Mouse (Mus musculus) liver, postnatal 0 days (tissue): ENCODE results near the gene Rapgef1. TPM values are rescaled to one million over a fixed set of nuclear protein-coding genes. Genes with fewer than 3 reads are reported as not detected.
A peak's percentile ranks its signal among the peaks of the same experiment; 100 is the strongest.

ENCODE experiments used
- ATAC-seq: fragments of 200-750 bp; cut with Nextera tagmentation; 2 replicates; pipeline ENCODE4 v1.8.0; 2017; ENCODE audit warnings: mild to moderate bottlenecking, moderate library complexity
- DNase-seq: peaks from one replicate; pipeline ENCODE4 v3.0.0-alpha.2; 2016
- H3K27ac ChIP-seq: fragments of 300-500 bp; sonication (generic); 2 replicates; pipeline ENCODE4 v1.5.1; 2014; ENCODE audit warnings: antibody characterized with exemption, moderate library complexity, mild to moderate bottlenecking, low read depth
- H3K27me3 ChIP-seq: fragments of 300-500 bp; sonication (generic); 2 replicates; pipeline ENCODE4 v1.6.1; 2014; ENCODE audit warnings: low read length, control low read depth, mixed read lengths; ENCODE audit not compliant: insufficient read depth
- H3K36me3 ChIP-seq: fragments of 300-500 bp; sonication (generic); replicated peaks from 2 replicates; pipeline ENCODE4 v1.6.1; 2014; ENCODE audit warnings: mild to moderate bottlenecking, control low read depth, low read length, moderate library complexity, mixed read lengths; ENCODE audit not compliant: insufficient read depth
- H3K4me1 ChIP-seq: fragments of 300-500 bp; sonication (generic); 2 replicates; pipeline ENCODE4 v1.6.1; 2014; ENCODE audit warnings: antibody characterized with exemption, mild to moderate bottlenecking, control low read depth; ENCODE audit not compliant: insufficient read depth
- H3K4me2 ChIP-seq: fragments of 300-500 bp; sonication (generic); 2 replicates; pipeline ENCODE4 v1.6.1; 2014; ENCODE audit warnings: low read depth, mild to moderate bottlenecking, low read length, moderate library complexity, mixed read lengths
- H3K4me3 ChIP-seq: fragments of 300-500 bp; sonication (generic); 2 replicates; pipeline ENCODE4 v1.5.1; 2014; ENCODE audit warnings: low read depth, low read length
- H3K9ac ChIP-seq: fragments of 300-500 bp; sonication (generic); replicated peaks from 2 replicates; pipeline ENCODE4 v1.6.1; 2014; ENCODE audit warnings: mild to moderate bottlenecking, moderate library complexity
- H3K9me3 ChIP-seq: fragments of 300-500 bp; sonication (generic); 2 replicates; pipeline ENCODE4 v1.6.1; 2016; ENCODE audit warnings: mild to moderate bottlenecking, control low read depth, low read length, mixed read lengths
- CTCF ChIP-seq: sonication (generic); IDR thresholded peaks from 2 replicates; pipeline ENCODE4 v1.5.1; 2016; ENCODE audit warnings: antibody characterized with exemption, low read depth
- EP300 ChIP-seq: IDR thresholded peaks from 2 replicates; pipeline ENCODE4 v1.6.1; 2016; ENCODE audit warnings: antibody characterized with exemption, low read depth, mild to moderate bottlenecking
- WGBS: fragments of 180-500 bp; shearing (Covaris S2); extraction: QIAGEN DNeasy Blood & Tissue Kit; methylation state at CpG from one replicate; pipeline ENCODE4 v1.1.7; 2014; ENCODE audit not compliant: insufficient replicate concordance; 5-methylcytosine and 5-hydroxymethylcytosine counted together
- polyA plus RNA-seq: library from polyadenylated mRNA; unstranded; fragments of >200 nt; fragmentation: Nextera tagmentation; extraction: Ambion mirVana; gene quantifications from 2 replicates; pipeline ENCODE4 v1.2.1, GENCODE M21; 2015

Rapgef1 gene
- polyA plus RNA-seq, 1 experiment from 2014 or later: 4.8 TPM

DNA sequence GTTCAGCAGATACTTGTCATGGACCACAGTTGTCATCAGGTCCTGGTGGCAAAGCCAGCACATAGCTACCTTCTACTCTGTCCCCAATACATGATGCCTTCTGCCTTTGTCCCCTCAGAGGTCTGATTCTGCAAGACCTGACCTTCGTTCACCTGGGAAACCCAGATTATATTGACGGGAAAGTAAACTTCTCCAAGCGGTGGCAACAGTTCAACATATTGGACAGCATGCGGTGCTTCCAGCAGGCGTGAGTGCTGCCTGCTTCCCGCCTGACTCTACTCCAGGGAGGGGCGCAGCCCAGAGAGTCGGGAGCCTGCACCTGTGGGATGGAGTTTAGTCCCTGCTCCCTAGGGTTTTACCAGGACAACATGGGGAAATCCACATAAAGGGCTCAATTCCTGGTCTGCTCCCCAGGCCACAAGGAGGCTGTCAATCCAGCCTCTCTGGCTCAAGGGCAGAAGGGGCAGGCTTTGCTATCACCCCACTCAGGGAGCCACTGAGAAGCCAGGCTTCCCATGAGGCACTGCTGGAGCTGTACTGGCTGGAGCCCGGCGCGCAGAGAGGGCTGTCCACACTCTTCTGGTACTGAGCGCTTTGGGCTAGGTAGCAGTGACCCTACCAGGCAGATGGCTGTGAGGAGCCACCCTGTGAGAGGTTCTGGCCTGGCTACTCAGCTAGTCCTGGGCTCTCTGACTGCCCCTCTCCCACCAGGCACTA, 117.8 kb downstream of the Rapgef1 start:
- 71% methylated on average over 12 of the region's 12 CpGs for WGBS
- Histone ChIP-seq H3K27ac (peak overlapping the region; percentile 71), H3K4me3 (no peak overlapping the region), H3K4me1 (peaks cover 17% of the 10 kb centered on the region), H3K36me3 (peaks cover 42% of the 10 kb centered on the region), H3K9ac (peak overlapping the region; percentile 11; the same call in 1 of the 2 replicates), H3K4me2 (no peak overlapping the region), H3K27me3 (no peaks in the 10 kb centered on the region), H3K9me3 (no peaks in the 10 kb centered on the region)
- TF ChIP-seq EP300: no peak
- TF ChIP-seq CTCF: no peak
- DNase-seq (no peak), ATAC-seq (peak; percentile 65)

DNA sequence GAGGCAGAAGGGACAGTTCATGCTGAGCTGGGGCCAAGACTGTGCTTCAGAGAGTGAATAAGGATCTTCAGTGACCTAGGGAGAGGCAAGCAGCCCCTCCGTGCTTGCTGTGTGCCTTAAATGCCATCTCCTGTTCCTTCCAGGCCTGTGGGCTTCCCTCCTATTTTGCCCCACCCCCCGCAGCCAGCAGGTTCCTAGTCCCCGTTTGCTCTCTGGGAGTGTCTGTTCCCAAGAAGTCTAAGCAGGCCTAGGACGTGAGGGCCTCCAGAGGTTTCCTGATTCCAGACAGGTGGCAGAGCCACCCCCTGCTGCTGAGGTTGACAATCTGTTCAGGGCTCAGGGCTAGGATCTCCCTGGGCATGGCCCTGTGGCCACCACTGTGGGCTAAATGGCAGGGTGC, 119.3 kb downstream of the Rapgef1 start:
- Histone ChIP-seq H3K4me3 (no peak overlapping the region), H3K9ac (no peak overlapping the region), H3K9me3 (no peaks in the 10 kb centered on the region), H3K27me3 (no peaks in the 10 kb centered on the region), H3K27ac (peak overlapping the region; percentile 49), H3K36me3 (peaks cover 36% of the 10 kb centered on the region), H3K4me2 (no peak overlapping the region), H3K4me1 (peaks cover 17% of the 10 kb centered on the region)
- DNase-seq (no peak), ATAC-seq (no peak)
- 53% methylated on average over 4 of the region's 4 CpGs for WGBS
- TF ChIP-seq EP300 (no peak), CTCF (no peak)

DNA sequence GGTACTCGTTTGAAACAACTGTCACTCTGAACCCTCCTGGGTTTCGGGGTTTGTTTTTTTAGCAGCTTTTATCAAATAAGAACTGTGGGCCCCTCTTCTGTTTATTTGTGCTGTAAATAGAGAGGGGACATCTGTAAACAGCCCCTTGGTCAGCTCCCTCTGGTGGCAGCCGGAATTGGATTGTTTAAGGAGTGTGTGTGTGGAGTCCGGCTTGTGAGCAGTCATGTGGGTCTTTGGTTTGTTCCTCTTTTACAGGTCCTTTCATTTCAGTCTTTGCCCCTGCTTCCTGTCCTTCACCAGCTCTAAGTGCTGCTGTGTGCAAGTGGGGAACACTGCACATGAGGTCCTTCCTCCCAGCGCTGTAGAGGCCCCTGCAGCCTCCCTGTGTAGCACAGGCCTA, 119.8 kb downstream of the Rapgef1 start:
- ATAC-seq (peak; percentile 26), DNase-seq (peak; percentile 49)
- H3K9ac ChIP-seq: no peak overlapping the region
- H3K27me3 ChIP-seq: no peaks in the 10 kb centered on the region
- H3K4me1 ChIP-seq: peaks cover 17% of the 10 kb centered on the region
- H3K4me3 ChIP-seq: no peak overlapping the region
- TF ChIP-seq CTCF (peak; percentile 45), EP300 (no peak)
- 28% methylated on average over 5 of the region's 5 CpGs for WGBS
- H3K4me2 ChIP-seq: no peak overlapping the region
- peak overlapping the region; percentile 49 for H3K27ac ChIP-seq
- peaks cover 32% of the 10 kb centered on the region for H3K36me3 ChIP-seq
- H3K9me3 ChIP-seq: no peaks in the 10 kb centered on the region

DNA sequence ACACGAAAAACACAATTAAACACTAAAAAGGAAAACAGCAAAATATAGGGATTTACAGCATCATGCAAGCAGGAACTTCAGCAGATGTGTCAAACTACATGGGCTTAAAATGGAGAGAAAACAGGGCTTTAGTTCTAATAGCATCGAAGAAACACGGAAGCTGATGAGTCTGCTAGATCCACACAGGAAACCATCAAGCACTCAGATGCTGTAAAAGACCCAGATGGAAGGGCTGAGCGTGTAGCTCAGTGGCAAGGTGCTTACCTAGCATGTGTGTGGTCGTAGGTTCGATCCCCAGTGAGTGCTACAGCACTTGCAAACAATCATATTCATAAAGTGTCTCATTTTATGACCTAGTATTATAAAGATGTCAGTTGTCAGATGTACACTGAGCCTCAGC, 121.7 kb downstream of the Rapgef1 start:
- H3K4me1 ChIP-seq: peaks cover 17% of the 10 kb centered on the region
- H3K4me2 ChIP-seq: no peak overlapping the region
- no peak overlapping the region for H3K27ac ChIP-seq
- H3K9me3 ChIP-seq: no peaks in the 10 kb centered on the region
- no peak overlapping the region for H3K4me3 ChIP-seq
- DNase-seq: no peak
- 85% methylated on average over 6 of the region's 6 CpGs for WGBS
- TF ChIP-seq CTCF (no peak), EP300 (no peak)
- peaks cover 3% of the 10 kb centered on the region; the same call in 1 of the 2 replicates for H3K27me3 ChIP-seq
- ATAC-seq: no peak
- H3K36me3 ChIP-seq: peaks cover 19% of the 10 kb centered on the region
- H3K9ac ChIP-seq: no peak overlapping the region

DNA sequence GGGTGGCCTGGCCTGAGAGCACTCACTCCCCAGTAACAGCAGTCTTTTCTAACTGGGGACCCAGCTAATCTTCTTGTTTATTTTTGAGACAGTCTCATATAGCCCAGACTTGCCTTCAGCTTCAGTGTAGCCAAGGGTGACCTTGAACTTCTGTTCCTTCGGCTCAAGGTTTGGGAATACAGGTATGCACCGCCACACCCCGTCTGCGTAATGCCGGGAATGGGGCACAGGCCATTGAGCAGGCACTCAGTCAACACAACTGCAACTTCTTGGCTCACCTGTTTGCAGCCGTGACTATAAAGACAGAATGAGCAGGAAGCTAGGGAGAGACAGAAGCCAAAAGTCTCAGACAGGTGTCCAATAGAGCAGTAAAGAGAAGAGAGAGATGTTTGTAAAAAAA, 124.7 kb downstream of the Rapgef1 start:
- no peaks in the 10 kb centered on the region for H3K36me3 ChIP-seq
- ATAC-seq: no peak
- H3K4me2 ChIP-seq: no peak overlapping the region
- no peaks in the 10 kb centered on the region for H3K9me3 ChIP-seq
- H3K4me3 ChIP-seq: no peak overlapping the region
- TF ChIP-seq EP300: no peak
- no peak for TF ChIP-seq CTCF
- H3K27me3 ChIP-seq: peaks cover 23% of the 10 kb centered on the region
- H3K27ac ChIP-seq: no peak overlapping the region
- no peak overlapping the region for H3K9ac ChIP-seq
- peaks cover 6% of the 10 kb centered on the region for H3K4me1 ChIP-seq
- DNase-seq: no peak
- WGBS: 85% methylated on average over 6 of the region's 6 CpGs

DNA sequence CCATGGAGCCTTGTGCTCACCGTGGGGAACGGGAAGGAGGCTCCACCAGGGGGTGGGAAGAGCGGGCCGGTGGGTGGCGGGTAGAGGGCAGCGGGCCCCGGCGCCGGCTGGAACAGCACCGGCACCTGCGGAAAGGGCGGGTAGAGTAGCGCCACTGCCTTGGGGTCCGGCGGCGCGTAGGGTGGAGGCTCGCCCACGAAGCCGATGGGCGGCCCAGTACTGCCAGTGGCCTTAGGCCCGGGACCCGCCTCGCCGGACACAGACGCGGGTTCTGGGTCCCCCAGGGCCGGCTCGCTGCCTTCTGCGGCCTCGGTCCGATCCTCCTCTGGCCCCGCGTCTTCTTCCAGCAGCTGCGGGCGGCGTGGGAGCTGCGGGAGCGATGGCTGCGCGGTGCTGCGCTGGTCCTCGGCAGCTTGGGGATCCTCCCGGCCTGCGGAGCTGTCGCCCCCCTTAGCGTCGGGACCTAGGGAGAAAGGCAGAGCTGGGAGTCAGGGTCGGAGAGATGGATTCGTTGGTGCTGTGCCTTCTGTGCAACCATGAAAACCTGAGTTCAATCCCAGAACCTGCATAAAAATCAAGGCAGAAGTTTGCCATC, 127.8 kb downstream of the Rapgef1 start:
- WGBS: 19% methylated on average over 45 of the region's 50 CpGs
- Histone ChIP-seq H3K9me3 (no peaks in the 10 kb centered on the region), H3K27me3 (peaks cover 43% of the 10 kb centered on the region), H3K9ac (no peak overlapping the region), H3K36me3 (no peaks in the 10 kb centered on the region), H3K4me1 (no peaks in the 10 kb centered on the region; the same call in 1 of the 2 replicates), H3K27ac (no peak overlapping the region), H3K4me3 (no peak overlapping the region), H3K4me2 (peak overlapping the region; percentile 24; the same call in 1 of the 2 replicates)
- ATAC-seq: no peak
- TF ChIP-seq EP300 (no peak), CTCF (no peak)
- no peak for DNase-seq
